Mouse (Mus musculus) brown adipose tissue, adult 24 weeks (tissue): ENCODE results near the gene Rab8a. TPM values are rescaled to one million over a fixed set of nuclear protein-coding genes. Genes with fewer than 3 reads are reported as not detected.

ENCODE experiments used
- H3K27ac ChIP-seq: fragments of 200-500 bp; replicated peaks from 2 replicates; pipeline ENCODE4 v1.5.1; 2012; ENCODE audit warnings: low read depth, mild to moderate bottlenecking, low read length
- H3K4me1 ChIP-seq: fragments of 200-500 bp; 2 replicates; pipeline ENCODE4 v1.6.1; 2012; ENCODE audit warnings: low read length, mixed read lengths; ENCODE audit not compliant: control insufficient read depth, insufficient read depth, insufficient read length
- H3K4me3 ChIP-seq: fragments of 200-500 bp; 2 replicates; pipeline ENCODE4 v1.5.1; 2012; ENCODE audit warnings: low read depth, mild to moderate bottlenecking, low read length, moderate library complexity; ENCODE audit not compliant: insufficient read depth
- polyA plus RNA-seq: library from polyadenylated mRNA; stranded (reverse); fragments of >200 nt; gene quantifications from 2 replicates; pipeline ENCODE4 v1.2.4, GENCODE M21; 2012; ENCODE audit not compliant: missing spikeins, insufficient read depth, insufficient read length

Gene Rab8a
- polyA plus RNA-seq, 1 experiment, result 56.6 TPM

DNA sequence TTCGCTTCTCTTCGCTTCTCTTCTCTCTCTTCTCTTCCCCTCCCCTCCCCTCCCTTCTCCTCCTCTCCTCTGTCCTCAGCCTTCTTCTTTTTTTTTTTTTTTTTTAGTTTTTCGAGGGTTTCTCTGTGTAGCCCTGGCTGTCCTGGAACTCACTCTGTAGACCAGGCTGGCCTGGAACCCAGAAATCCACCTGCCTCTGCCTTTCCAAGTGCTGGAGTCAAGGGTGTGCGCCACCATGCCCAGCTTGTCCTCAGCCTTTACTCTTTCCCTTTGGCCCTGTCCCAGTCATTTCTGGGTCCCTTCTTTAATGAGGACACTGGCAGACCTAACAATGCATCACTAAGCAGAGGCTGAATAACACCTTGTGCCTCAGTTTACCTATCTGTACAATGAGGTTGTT lies 52.5 kb downstream of the Rab8a start, which contains the start of gene Gm11034:
Gm11034 (minus strand) TSS at position 101 of the 400 bp plus-strand sequence.
- Histone ChIP-seq H3K4me1 (no peaks in the 10 kb centered on the region), H3K27ac (no peak within 1 kb of the TSS), H3K4me3 (no peak within 1 kb of the TSS)

DNA sequence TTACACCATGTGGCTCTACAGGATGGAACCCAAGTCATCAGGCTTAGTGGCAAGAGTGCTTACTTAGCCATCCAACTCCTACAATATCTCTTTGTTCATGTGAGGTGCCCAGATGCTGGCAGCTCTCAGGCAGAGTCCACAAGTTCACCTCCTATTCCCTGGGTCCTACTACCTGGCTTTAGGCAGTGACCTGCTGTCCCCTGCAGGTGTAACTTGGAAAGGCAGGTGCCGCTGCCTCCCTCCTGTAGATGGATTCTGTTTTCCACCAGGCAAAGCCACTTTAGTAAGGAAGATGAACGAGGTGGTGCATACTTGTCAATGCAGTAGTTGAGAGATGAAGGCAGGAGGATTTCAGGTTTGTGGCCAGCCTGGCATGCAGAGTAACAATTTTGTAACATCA lies 54.1 kb downstream of the Rab8a start:
- H3K4me1 ChIP-seq, result no peaks in the 10 kb centered on the region
- H3K4me3 ChIP-seq, result no peak overlapping the region

DNA sequence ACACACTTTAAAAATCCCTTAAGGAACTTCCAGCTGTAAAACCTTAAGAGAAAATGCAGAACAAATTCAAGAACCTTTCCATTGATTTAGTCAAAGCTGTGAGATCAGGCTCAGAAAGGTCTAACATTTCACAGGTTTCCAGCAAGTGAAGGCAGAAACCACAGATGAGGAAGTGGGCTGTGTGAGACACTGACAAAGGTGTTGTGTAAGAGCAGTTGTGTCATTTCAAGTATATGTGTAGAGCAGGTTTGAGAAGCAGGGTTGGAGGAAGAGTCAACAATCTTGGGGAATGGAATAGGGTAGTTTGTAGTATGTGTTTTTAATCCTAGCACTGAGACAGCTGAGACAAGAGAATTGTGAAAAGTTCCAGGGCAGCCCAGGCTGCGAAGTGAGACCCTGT lies 54.9 kb downstream of the Rab8a start:
- Histone ChIP-seq H3K27ac (no peak overlapping the region), H3K4me1 (no peaks in the 10 kb centered on the region), H3K4me3 (no peak overlapping the region)

More for the DNA sequence above, 54.1 kb downstream of the Rab8a start:
- H3K27ac ChIP-seq, result no peak overlapping the region

DNA sequence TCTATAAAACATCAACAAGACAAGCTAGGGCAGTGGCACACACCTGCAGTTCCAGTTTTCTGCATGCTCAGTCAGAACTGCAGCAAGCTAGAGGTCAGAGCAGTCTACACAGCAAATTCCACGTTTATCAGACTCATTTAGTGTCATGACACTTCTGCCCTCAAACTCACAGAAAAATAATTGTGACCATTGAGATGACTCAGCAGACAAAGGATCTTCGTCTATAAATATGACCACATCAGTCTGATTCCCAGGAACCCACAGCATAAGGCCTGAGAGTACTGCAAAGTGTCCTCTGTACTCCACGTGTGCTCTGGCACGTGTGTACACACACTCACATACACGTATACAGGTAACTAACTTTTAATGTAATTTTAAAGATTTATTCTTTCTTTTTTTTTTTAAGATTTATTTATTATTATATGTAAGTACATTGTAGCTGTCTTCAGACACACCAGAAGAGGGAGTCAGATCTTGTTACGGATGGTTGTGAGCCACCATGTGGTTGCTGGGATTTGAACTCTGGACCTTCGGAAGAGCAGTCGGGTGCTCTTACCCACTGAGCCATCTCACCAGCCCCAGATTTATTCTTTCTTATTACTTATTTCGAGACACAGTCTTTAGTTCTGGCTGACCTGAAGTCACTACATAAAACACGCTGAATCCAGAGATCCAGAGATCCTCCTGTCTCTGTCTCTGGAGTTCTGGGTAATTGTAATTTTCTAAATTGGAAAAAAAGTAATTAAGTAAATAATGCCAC lies 58.0 kb downstream of the Rab8a start:
- no peak overlapping the region for H3K27ac ChIP-seq
- peak overlapping the region; percentile 77 for H3K4me3 ChIP-seq
- H3K4me1 ChIP-seq, result no peaks in the 10 kb centered on the region

DNA sequence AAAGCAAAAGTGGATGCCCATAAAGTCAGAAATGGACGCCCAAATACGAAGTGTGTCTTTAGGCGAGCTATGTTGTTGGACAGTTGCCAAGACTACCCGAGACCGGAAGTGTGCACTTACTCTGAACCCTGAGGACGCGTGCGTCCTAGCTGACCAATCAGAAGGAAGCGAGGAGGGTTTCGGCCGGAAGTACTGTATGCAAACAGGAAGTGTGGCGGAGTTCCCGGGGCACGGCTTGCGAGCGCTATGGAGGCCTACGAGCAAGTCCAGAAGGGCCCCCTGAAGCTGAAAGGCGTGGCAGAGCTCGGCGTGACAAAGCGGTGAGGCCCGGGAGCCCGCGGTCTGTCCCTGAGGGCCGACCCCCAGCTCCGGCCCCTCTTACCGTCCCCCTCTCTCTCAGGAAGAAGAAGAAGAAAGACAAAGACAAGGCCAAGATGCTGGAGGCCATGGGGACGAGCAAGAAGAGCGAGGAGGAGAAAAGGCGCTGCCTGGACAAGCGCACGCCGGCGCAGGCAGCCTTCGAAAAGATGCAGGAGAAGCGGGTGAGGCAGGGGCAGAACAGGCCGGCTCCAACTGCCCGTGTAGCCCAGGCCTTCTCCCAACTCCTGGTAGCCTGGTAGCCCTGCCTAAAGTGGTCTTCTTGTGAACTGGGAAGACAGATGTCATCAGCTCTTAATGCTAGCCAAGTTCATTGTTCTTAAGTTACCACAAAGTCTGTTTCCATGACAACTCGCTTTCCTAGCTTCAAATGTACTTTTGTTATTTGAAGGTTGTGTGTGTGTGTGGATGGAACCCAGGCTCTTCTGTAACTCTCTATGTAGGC lies 58.8 kb downstream of the Rab8a start, which contains the start of gene Fam32a:
Fam32a (plus strand) TSS at position 190 of the 823 bp plus-strand sequence.
- Histone ChIP-seq H3K4me3 (peak within 1 kb of the TSS; percentile 77), H3K4me1 (no peaks in the 10 kb centered on the region)

GRCm38 (mm10) chr8:72220758-72221157 lies 59.8 kb downstream of the Rab8a start:
- Histone ChIP-seq H3K4me3 (peak overlapping the region; percentile 77), H3K27ac (no peak overlapping the region), H3K4me1 (no peaks in the 10 kb centered on the region)

More for the DNA sequence above, 58.8 kb downstream of the Rab8a start, which contains the start of gene Fam32a:
- peak within 1 kb of the TSS; percentile 45 for H3K27ac ChIP-seq

- H3K27ac ChIP-seq, result no peak overlapping the region
- no peaks in the 10 kb centered on the region for H3K4me1 ChIP-seq
- H3K4me3 ChIP-seq, result no peak overlapping the region
Observed at GRCm38 (mm10) chr8:72222656-72223055, 61.7 kb downstream of the Rab8a start.

Other genes starting within 250 kb of the Rab8a start
- gene Zfp961, start 210.2 kb upstream of the Rab8a start, polyA plus RNA-seq, result 13.7 and 16.6 TPM in 2 replicates
- gene Cyp4f18, start 151.6 kb upstream of the Rab8a start, polyA plus RNA-seq, result 1.5 and 2.9 TPM in 2 replicates
- not detected in 2 replicates for gene Olfr372, start 120.0 kb upstream of the Rab8a start, polyA plus RNA-seq
- gene Olfr373, start 78.0 kb upstream of the Rab8a start, polyA plus RNA-seq, result not detected in 2 replicates
- gene Olfr374, start 54.2 kb upstream of the Rab8a start, polyA plus RNA-seq, result not detected in 2 replicates
- gene Tpm4, start 26.2 kb upstream of the Rab8a start, polyA plus RNA-seq, result 55.2 and 64.0 TPM in 2 replicates
- not detected in 2 replicates for gene Hsh2d, start 28.4 kb downstream of the Rab8a start, polyA plus RNA-seq
- gene Cib3, start 51.6 kb downstream of the Rab8a start, polyA plus RNA-seq, result 2.0 TPM in 1 of 2 replicates, not detected in the other
- gene Gm11034, start 52.4 kb downstream of the Rab8a start, polyA plus RNA-seq, result not detected in 2 replicates
- 26.9 and 41.8 TPM in 2 replicates for gene Fam32a, start 58.5 kb downstream of the Rab8a start, polyA plus RNA-seq
- 35.6 and 49.6 TPM in 2 replicates for gene Ap1m1, start 78.8 kb downstream of the Rab8a start, polyA plus RNA-seq
- not detected in 2 replicates for gene Gm10282, start 144.1 kb downstream of the Rab8a start, polyA plus RNA-seq
- gene Klf2, start 157.8 kb downstream of the Rab8a start, polyA plus RNA-seq, result 30.6 and 88.0 TPM in 2 replicates